Mouse (Mus musculus) left cerebral cortex, postnatal 14 days (tissue): ENCODE results near the gene Gm9745. TPM values are rescaled to one million over a fixed set of nuclear protein-coding genes. Genes with fewer than 3 reads are reported as not detected.
"Not testable (repeated sequence)": the region's sequence is repeated elsewhere in the genome, so short reads cannot be mapped to it uniquely, and the experiment has no call there.

ENCODE experiments used
- DNase-seq, 2 experiments: peaks; one replicate each; pipeline ENCODE4 v3.0.0; 2021 to 2022; ENCODE audit warnings: low spot score in 2 of 2, mixed read lengths in 1 of 2
- intact Hi-C: fragments of 180-260 bp; cut with DNase I; formaldehyde crosslinking; loops from one replicate; pipeline ENCODE4 v1.15.1; 2025
- long read RNA-seq, 2 experiments: library from polyadenylated mRNA; stranded (forward); transcript quantifications; one replicate each; pipeline ENCODE4 v2.0.0; 2021
- total RNA-seq, 2 experiments: library from RNA; stranded (reverse); gene quantifications; 2 replicates each; pipeline ENCODE4 v1.2.3; 2021

Gene Gm9745
- not detected for total RNA-seq
- long read RNA-seq, experiment 1 = 0 reads
- long read RNA-seq, experiment 2 = 0 reads

DNA sequence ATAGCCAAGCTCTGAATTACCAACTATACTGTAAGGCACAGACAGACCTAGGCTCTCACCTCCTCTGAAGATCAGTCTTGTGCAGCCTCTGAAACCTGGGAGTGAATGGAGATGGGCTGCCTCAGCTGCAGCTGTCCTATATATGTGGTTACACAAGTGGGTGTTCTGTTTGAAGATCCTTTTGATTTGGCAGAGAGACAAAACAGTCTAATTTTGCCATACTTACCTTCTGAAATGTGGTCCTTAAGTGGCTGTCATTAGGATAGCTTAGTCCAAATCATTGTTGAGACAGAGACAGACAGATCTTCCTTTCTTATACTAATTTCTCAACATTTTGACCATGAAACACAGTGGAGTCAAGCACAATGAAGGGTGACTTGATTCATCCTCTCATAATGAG lies at the start of gene Gm9745:
Gene Gm9745, minus strand, starts transcription at position 101 of the 400 bp plus-strand sequence.
- intact Hi-C loops, DNase-seq: not testable (repeated sequence)

DNA sequence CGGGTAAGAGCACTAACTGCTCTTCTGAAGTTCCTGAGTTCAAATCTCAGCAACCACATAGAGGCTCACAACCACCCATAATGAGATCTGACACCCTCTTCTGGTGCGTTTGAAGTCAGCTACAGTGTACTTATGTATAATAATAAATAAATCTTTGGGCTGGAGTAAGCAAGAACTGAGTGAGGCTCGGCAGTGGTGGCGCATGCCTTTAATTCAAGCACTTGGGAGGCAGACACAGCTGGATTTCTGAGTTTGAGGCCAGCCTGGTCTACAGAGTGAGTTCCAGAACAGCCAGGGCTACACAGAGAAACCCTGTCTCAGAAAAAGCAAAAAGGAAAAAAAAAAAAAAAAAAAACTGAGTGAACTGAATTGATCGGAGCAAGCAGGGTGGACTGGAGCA lies 49.2 kb upstream of the Gm9745 start:
- intact Hi-C loops = loop anchor here (5.0 to 10.0 kb wide), 2 partner anchors 110 to 178 kb away; partner anchors contain the start of gene Idi1
- not testable (repeated sequence) for DNase-seq

GRCm38 (mm10) chr13:8995990-8996786 lies 48.2 kb upstream of the Gm9745 start, which contains the start of gene Gtpbp4:
TSS of gene Gtpbp4 (minus strand) at chr13:8996083.
- intact Hi-C loops = loop anchor here (1.0 to 10.0 kb wide), 3 partner anchors 97 to 179 kb away; partner anchors contain the start of genes Idi1 and Larp4b

DNA sequence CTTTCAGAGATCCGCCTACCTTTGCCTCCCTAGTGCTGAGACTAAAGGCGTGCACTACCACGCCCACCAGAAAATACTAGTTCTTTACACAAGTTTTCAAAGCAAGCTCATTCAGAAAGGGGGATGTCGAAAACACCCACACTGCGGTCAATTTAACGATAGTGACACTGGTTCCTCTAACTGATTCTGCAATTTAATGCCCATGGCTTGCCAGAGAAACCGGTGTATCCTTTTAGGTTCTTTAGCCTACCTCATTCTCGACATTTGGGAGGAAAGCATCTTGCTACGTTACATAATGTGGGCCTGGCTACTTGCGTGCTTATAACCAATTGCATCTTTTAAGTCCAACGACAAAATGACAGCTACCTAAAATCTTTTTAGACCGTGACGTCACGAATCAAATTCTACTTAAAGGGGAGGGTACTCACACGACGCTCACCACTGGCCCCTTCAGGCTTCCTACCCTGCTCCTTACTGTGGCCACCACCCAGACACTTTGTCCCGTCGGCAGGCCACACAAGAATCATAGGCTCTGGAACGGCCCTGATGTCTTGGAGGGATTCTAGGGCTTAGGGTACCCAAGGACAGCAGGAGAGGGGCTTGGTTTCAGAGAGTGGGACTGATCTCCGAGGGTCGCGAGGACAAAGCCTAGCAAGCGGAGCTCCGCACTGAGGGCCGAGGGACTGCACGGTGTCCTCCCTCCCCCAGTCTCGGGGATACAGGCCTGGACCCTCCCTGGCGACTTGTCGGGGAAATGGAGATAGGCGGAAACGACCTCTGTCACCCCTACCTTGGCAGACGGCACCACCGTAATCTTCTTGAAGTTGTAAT lies 47.3 kb upstream of the Gm9745 start:
- peak; percentile 9 to 47 for DNase-seq
- intact Hi-C loops = loop anchor here (5.0 to 10.0 kb wide), 2 partner anchors 108 to 179 kb away; partner anchors contain the start of gene Idi1

More at GRCm38 (mm10) chr13:8995990-8996786, 48.2 kb upstream of the Gm9745 start, which contains the start of gene Gtpbp4:
- peak; percentile 98 for DNase-seq

DNA sequence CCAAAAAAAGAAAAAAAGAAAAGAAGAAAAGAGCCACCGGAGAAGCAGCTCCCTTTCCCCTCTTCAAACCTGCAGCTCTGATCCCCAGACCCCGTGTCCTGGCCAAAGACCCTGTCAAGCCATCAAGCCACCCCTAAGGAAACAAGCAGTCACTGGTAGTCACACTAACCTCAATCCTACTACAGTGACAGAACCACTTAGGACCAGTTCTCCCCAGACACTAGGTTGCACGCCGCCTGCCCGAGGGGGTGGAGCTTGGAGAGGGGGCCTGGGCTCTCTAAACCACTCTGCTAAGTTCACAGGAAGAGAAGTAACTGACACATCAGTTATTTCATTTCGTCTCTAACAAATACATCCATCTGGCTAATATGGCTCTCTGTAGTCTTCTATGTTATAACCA lies 44.2 kb upstream of the Gm9745 start:
- intact Hi-C loops = loop anchor here (10.0 kb wide), 1 partner anchor 183 kb away; no protein-coding TSS in a partner anchor
- DNase-seq = no peak

GRCm38 (mm10) chr13:8972972-8973371 lies 24.9 kb upstream of the Gm9745 start:
- DNase-seq = no peak
- intact Hi-C loops = no loop called here

GRCm38 (mm10) chr13:8972369-8972768 lies 24.3 kb upstream of the Gm9745 start:
- no peak for DNase-seq
- intact Hi-C loops = no loop called here

- DNase-seq = no peak
- intact Hi-C loops = no loop called here
Measured at GRCm38 (mm10) chr13:8967742-8968141, 19.7 kb upstream of the Gm9745 start.

GRCm38 (mm10) chr13:8965224-8965623 lies 17.2 kb upstream of the Gm9745 start:
- intact Hi-C loops = no loop called here
- DNase-seq = no peak

- DNase-seq = not testable (repeated sequence)
Measured at GRCm38 (mm10) chr13:8962266-8962665, 14.2 kb upstream of the Gm9745 start.

DNA sequence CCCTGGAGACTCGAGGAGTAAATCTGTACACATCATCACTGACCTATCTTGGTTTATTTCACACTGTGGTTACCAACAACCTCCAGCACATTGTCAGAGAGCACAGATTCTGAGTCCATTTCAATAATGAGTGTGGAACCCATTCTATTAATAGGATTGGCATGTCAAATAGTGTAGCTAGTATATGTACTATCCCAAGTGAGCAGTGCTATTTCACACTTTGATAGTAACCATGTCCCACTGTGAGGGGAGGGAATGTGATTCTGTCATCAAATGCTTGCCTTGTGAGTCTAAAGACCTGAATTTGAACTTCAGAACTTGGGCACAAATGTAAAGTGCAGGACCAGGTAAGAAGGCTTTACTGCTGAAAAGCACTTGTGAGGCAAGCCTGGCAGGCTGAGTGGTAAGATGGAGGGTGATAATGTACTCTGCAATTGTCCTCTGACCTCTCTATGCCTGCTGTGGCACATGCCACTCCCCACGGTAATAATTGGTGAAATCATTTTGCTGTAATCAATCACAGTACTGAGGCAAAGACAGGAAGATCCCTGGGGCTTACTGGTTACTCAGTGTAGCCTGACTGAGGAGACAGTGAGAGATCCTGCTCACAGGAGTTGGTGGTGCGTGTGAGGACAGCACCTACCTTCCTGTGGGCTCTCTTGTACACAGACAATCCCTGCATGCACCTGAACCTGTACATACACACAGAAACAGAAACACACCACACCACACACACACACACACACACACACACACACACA lies 13.3 kb upstream of the Gm9745 start:
- intact Hi-C loops, DNase-seq: not testable (repeated sequence)

More at GRCm38 (mm10) chr13:8962266-8962665, 14.2 kb upstream of the Gm9745 start:
- intact Hi-C loops = not testable (repeated sequence)

- intact Hi-C loops, DNase-seq: not testable (repeated sequence)
Measured at GRCm38 (mm10) chr13:8959554-8959953, 11.5 kb upstream of the Gm9745 start.

- DNase-seq, intact Hi-C loops: not testable (repeated sequence)
Measured at GRCm38 (mm10) chr13:8959058-8959457, 11.0 kb upstream of the Gm9745 start.

GRCm38 (mm10) chr13:8956873-8957272 lies 8.8 kb upstream of the Gm9745 start:
- intact Hi-C loops, DNase-seq: not testable (repeated sequence)

DNA sequence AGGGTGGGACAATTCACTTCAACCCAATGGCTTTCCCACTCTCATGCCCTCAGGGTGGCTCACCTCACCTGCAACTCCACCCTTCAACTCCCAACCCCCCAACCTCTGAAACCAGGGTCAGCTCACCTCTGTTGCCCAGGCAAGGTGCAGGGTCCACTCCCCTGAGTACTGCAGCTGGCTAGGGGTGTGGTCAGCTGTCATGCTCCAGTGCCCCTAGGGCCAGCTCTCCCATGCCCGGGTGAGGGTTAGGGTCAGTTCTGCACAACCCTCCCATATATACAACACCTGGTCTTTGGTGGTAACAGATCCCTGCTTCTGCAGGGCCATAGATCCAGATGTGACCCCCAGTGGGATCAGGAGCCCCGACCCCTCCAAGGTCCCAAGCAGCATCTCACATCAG lies 7.1 kb upstream of the Gm9745 start:
- intact Hi-C loops = not testable (repeated sequence)

DNA sequence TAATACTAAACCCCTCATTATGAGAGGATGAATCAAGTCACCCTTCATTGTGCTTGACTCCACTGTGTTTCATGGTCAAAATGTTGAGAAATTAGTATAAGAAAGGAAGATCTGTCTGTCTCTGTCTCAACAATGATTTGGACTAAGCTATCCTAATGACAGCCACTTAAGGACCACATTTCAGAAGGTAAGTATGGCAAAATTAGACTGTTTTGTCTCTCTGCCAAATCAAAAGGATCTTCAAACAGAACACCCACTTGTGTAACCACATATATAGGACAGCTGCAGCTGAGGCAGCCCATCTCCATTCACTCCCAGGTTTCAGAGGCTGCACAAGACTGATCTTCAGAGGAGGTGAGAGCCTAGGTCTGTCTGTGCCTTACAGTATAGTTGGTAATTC lies 4.5 kb upstream of the Gm9745 start, which contains the start of gene Idi2:
Gene Idi2, plus strand, starts transcription at position 301 of the 400 bp plus-strand sequence.
- intact Hi-C loops = not testable (repeated sequence)

More for the DNA sequence above, 7.1 kb upstream of the Gm9745 start:
- DNase-seq = not testable (repeated sequence)

DNA sequence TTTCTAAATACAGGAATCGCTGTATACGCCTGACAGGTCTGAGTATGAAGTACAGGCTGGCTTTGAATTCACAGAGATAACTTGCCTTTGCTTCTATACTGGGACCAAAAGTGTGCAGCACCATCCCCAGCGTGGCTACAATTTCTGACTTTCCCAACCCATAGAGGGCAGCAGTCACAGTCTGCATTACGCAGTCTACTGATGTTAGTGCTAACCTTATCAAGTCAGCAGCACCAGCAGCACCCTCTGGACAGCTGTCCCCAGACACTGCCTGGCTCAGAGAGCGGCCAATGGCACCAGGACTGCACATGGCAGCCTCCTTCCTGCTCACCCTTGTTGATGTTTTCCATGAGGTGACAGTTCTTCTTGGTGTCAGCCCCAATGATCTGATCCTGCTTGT lies 4.2 kb downstream of the Gm9745 start:
- DNase-seq, intact Hi-C loops: not testable (repeated sequence)

More for the DNA sequence above, 4.5 kb upstream of the Gm9745 start, which contains the start of gene Idi2:
- DNase-seq = not testable (repeated sequence)

DNA sequence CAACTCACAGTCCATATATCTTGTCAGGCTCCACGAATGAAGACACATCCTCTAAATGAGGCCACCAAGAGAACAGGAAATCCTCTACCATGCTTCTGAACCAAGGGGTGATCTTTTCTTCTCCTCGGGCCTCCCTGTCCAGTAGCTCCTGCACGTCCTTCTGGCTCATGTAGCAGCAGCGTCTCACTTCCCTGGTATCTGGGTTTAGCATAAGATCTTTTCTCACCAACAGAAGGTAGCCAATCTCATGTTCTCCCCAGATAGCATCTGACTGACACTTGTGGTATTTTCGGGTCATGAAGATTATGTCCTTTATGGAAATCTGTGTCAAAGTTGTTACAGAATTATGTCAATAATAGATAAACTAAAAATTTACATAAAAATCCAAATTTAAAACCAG lies 6.3 kb downstream of the Gm9745 start:
- DNase-seq, intact Hi-C loops: not testable (repeated sequence)

DNA sequence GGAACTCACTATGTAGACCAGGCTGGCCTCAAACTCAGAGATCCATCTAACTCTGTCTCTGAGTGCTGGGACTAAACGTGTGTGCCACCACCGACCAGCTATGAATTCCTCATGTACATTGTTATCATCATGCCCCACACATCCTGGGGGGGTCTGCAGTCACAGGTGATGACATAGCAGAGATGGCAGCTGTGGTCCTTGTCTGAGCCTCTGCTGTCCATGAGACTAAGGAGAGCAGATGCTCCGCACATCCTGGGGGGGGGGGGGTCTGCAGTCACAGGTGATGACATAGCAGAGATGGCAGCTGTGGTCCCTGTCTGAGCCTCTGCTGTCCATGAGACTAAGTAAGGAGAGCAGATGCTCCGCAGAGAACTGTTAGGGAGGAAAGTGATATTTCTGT lies 6.9 kb downstream of the Gm9745 start:
- intact Hi-C loops, DNase-seq: not testable (repeated sequence)
